Mouse (Mus musculus): ENCODE data around the gene Krt86.

DNA sequence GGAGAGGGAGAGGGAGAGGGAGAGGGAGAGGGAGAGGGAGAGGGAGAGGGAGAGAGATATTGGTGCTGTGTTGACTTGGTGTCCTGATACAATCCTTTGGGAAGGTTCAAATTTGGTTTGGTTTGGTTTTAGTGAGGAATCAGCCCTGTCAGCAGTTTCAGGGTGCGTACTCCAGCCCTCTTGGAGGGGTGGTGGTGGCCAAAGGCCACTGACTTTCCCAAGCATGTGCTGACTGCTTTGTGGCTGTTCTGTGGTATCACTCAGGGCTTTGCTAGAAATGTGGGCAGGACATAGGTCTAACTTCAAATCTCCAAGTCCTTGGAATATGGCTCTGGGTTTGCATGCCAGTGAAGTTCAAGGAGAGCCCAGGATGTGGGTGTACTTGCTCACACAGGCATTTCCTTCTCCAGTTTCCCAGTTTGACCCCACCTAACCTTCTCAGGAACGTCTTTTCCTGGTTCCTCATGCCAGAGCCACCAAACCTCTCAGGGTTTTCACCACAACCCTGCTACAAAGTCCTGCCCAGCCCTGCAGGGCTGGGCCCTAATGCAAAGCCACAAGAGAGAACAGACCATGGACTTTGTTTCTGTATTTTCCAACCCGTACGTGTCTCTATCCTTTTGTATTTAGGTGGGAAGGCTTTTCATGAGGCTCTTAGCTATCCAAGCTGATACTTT, 49.4 kb downstream of the Krt86 start:
- TF ChIP-seq POLR2A (IDR thresholded peaks at IDR 0.05; ENCODE audit: borderline replicate concordance, extremely low read depth, low read depth, low read length) (no peak), CTCF (IDR thresholded peaks at IDR 0.05; ENCODE audit: insufficient read depth, low read length) (no peak)

Measured in lung, adult 2 months (tissue).